ENCODE assay signal across 13 mouse cellular contexts in genomic region chr4:107807796-107808195, GRCm38 (mm10). TPM values are rescaled to one million over a fixed set of nuclear protein-coding genes. Genes with fewer than 3 reads are reported as not detected.
DNase-seq lines count a peak whose midpoint lies in the region; ATAC-seq and TF ChIP-seq lines count a peak whose summit lies in the region.
"Had no signal": no experiment of that assay in that cellular context is flagged by ENCODE, and none has a peak within 500 bp of the region (broad histone marks: within the 10 kb centered on the region; RNA-seq: fewer than 3 reads in every experiment).

No protein-coding gene starts in this region.

- TF ChIP-seq CTCF in lung, embryonic 14.5 days (IDR thresholded peaks at IDR 0.05; ENCODE audit: low read depth) = peak; percentile 6; the same call in 1 of the 2 replicates
- TF ChIP-seq CTCF in intestine, postnatal 0 days (IDR thresholded peaks at IDR 0.05; ENCODE audit: low read depth) = no peak

- no peak overlapping the region for H3K4me2 ChIP-seq in lung, embryonic 14.5 days
- H3K4me2 ChIP-seq in intestine, postnatal 0 days (replicated peaks; ENCODE audit: low read depth) = no peak overlapping the region
- H3K4me2 ChIP-seq: lung, embryonic 15.5 days; stomach, embryonic 15.5 days had no signal

- H3K9me3 ChIP-seq in lung, embryonic 14.5 days (ENCODE audit: low read depth, low read length) = no peaks in the 10 kb centered on the region
- no peaks in the 10 kb centered on the region for H3K9me3 ChIP-seq in intestine, postnatal 0 days (ENCODE audit: control insufficient read depth)
- H3K9me3 ChIP-seq: lung, embryonic 15.5 days; stomach, embryonic 15.5 days had no signal

- no peak overlapping the region for H3K9ac ChIP-seq in lung, embryonic 14.5 days
- H3K9ac ChIP-seq in intestine, postnatal 0 days (ENCODE audit: low read depth, low read length) = no peak overlapping the region
- H3K9ac ChIP-seq: lung, embryonic 15.5 days; stomach, embryonic 15.5 days had no signal

- DNase-seq in lung, embryonic 14.5 days = no peak
- no peak for DNase-seq in lung, postnatal 14 days
- DNase-seq in ES-CJ7 (ENCODE audit: low read depth, low spot score) = peak; percentile 36
- DNase-seq in thymus, postnatal 0 days (ENCODE audit: low spot score) = peak; percentile 61
- DNase-seq in left cerebral cortex, postnatal 36 days (ENCODE audit: low spot score in 2 of 2) = no peak
- no peak for DNase-seq in testis, postnatal 10 days (ENCODE audit: low spot score)
- DNase-seq: adrenal gland, postnatal 36 days; gastrocnemius, postnatal 10 days; heart, postnatal 14 days had no signal

- no peaks in the 10 kb centered on the region for H3K36me3 ChIP-seq in lung, embryonic 14.5 days (ENCODE audit: insufficient read depth)
- no peaks in the 10 kb centered on the region; the same call in 1 of the 2 replicates for H3K36me3 ChIP-seq in intestine, postnatal 0 days (ENCODE audit: control insufficient read depth, insufficient read depth)
- H3K36me3 ChIP-seq: lung, embryonic 15.5 days; stomach, embryonic 15.5 days had no signal

- peaks cover 23% of the 10 kb centered on the region for H3K27me3 ChIP-seq in lung, embryonic 14.5 days (ENCODE audit: insufficient read depth, low read length)
- peaks cover 6% of the 10 kb centered on the region; the same call in 1 of the 2 replicates for H3K27me3 ChIP-seq in intestine, postnatal 0 days (replicated peaks; ENCODE audit: control insufficient read depth, insufficient read depth, low read length)

- intact Hi-C loops in left cerebral cortex, postnatal 36 days (cut with DNase I) = no loop called here

- ATAC-seq in lung, embryonic 14.5 days (ENCODE audit: insufficient read depth) = no peak
- peak; percentile 19 to 36; a peak in 3 of 4 replicates for ATAC-seq in hematopoietic stem cell, adult 5-6 weeks (replicated peaks in 1 of 2; ENCODE audit: insufficient read depth in 1 of 2, low FRiP score in 2 of 2, low TSS enrichment in 1 of 2, low read depth in 1 of 2, poor library complexity in 2 of 2, severe bottlenecking in 2 of 2)
- ATAC-seq in intestine, postnatal 0 days = no peak

- WGBS in lung, embryonic 14.5 days = 68% methylated on average over 4 of the region's 4 CpGs
- 70% methylated on average over 4 of the region's 4 CpGs for WGBS in intestine, postnatal 0 days

- no peak overlapping the region for H3K4me3 ChIP-seq in lung, embryonic 14.5 days (ENCODE audit: low read depth, low read length)
- H3K4me3 ChIP-seq in intestine, postnatal 0 days (ENCODE audit: low read depth, low read length) = no peak overlapping the region
- H3K4me3 ChIP-seq: lung, embryonic 15.5 days; stomach, embryonic 15.5 days had no signal

- H3K4me1 ChIP-seq in lung, embryonic 14.5 days (ENCODE audit: insufficient read depth) = peaks cover 6% of the 10 kb centered on the region
- no peaks in the 10 kb centered on the region for H3K4me1 ChIP-seq in intestine, postnatal 0 days (replicated peaks; ENCODE audit: control insufficient read depth, insufficient read depth, low read length)

- no peak overlapping the region for H3K27ac ChIP-seq in lung, embryonic 14.5 days (ENCODE audit: low read depth)
- no peak overlapping the region for H3K27ac ChIP-seq in intestine, postnatal 0 days (ENCODE audit: low read depth, low read length)
- H3K27ac ChIP-seq: lung, embryonic 15.5 days; stomach, embryonic 15.5 days had no signal

RNA-seq across cellular contexts. Expression of gene Lrp8, which starts 5.7 kb away (rescaled TPM):
- 1.2 and 1.9 TPM in 2 replicates for polyA plus RNA-seq in lung, embryonic 14.5 days (2014; fragmentation: Nextera tagmentation; extraction: Ambion mirVana)
- 8.1 and 11.5 TPM in 2 replicates for total RNA-seq in hematopoietic stem cell, adult 5-6 weeks (2017)
- polyA plus RNA-seq in thymus, postnatal 0 days (2015; fragmentation: Nextera tagmentation; extraction: Ambion mirVana) = 5.0 and 5.2 TPM in 2 replicates
- 100 to 1,000 TPM in 1 of 2 experiments, 10 to 100 TPM in 1; 74.7 to 112 TPM for total RNA-seq in left cerebral cortex, postnatal 36 days (2021)
- polyA plus RNA-seq in intestine, postnatal 0 days (2015; fragmentation: Nextera tagmentation; extraction: Ambion mirVana) = 0.66 and 0.82 TPM in 2 replicates

Comparison
In these comparisons a context has a peak if more than half of its experiments do, and no peak if none do; other contexts are left out.
1. ATAC-seq: peak in hematopoietic stem cell, adult 5-6 weeks (2 of 2); none in lung, embryonic 14.5 days (single experiment) and intestine, postnatal 0 days (single experiment).
2. DNase-seq: peak in ES-CJ7 (single experiment) and thymus, postnatal 0 days (single experiment); none in lung, embryonic 14.5 days (single experiment), lung, postnatal 14 days (single experiment), left cerebral cortex, postnatal 36 days (0 of 2) and testis, postnatal 10 days (single experiment).